Comparison of ENCODE assay signal across 20 mouse cellular contexts in the genomic region with DNA sequence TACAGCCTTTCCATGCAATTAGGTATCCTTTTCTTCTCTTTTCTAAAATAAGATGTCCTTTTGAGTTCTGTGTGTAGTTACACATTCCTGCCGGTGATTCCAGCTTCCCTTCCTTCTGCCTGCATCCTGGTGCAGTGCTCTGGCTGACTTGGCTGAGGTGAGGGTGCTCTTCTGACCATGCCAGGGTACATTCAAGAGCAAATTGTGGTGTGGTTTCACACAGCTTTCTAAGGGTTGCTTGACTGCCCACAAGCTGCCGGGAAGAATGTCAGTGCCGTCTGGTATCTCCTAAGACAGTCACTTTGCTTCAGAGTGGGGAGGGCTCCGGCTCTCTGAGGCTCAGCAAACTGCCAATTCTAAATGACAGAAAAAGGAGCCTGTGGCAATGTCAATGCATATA.
DNase-seq lines count a peak whose midpoint lies in the region; ATAC-seq lines count a peak whose summit lies in the region.
"Had no signal": no experiment of that assay in that cellular context is flagged by ENCODE, and none has a peak within 500 bp of the region (broad histone marks: within the 10 kb centered on the region; RNA-seq: fewer than 3 reads in every experiment).

No protein-coding gene starts in this region.

- no peak overlapping the region for H3K4me3 ChIP-seq in forebrain, embryonic 15.5 days
- no peak overlapping the region for H3K4me3 ChIP-seq in forebrain, embryonic 12.5 days (replicated peaks)
- no peak overlapping the region for H3K4me3 ChIP-seq in liver, embryonic 11.5 days (ENCODE audit: low read depth, low read length)
- H3K4me3 ChIP-seq: erythroblast, embryonic 14.5 days; heart, embryonic 12.5 days; hindbrain, embryonic 15.5 days; kidney, embryonic 15.5 days; limb, embryonic 13.5 days; liver, embryonic 15.5 days; megakaryocyte, embryonic 14.5 days; neural tube, embryonic 12.5 days had no signal

- no peak overlapping the region for H3K4me2 ChIP-seq in forebrain, embryonic 15.5 days (replicated peaks)
- H3K4me2 ChIP-seq in forebrain, embryonic 12.5 days = no peak overlapping the region
- H3K4me2 ChIP-seq in liver, embryonic 11.5 days = no peak overlapping the region
- H3K4me2 ChIP-seq: heart, embryonic 12.5 days; hindbrain, embryonic 15.5 days; kidney, embryonic 15.5 days; limb, embryonic 13.5 days; liver, embryonic 15.5 days; neural tube, embryonic 12.5 days had no signal

- no peak overlapping the region for H3K9ac ChIP-seq in forebrain, embryonic 15.5 days (replicated peaks)
- H3K9ac ChIP-seq in forebrain, embryonic 12.5 days = no peak overlapping the region
- no peak overlapping the region for H3K9ac ChIP-seq in liver, embryonic 11.5 days (ENCODE audit: low read depth, low read length)
- H3K9ac ChIP-seq: heart, embryonic 12.5 days; hindbrain, embryonic 15.5 days; kidney, embryonic 15.5 days; limb, embryonic 13.5 days; liver, embryonic 15.5 days; neural tube, embryonic 12.5 days had no signal

- no peaks in the 10 kb centered on the region for H3K36me3 ChIP-seq in forebrain, embryonic 15.5 days
- H3K36me3 ChIP-seq in forebrain, embryonic 12.5 days (replicated peaks) = no peaks in the 10 kb centered on the region
- no peaks in the 10 kb centered on the region for H3K36me3 ChIP-seq in liver, embryonic 11.5 days (ENCODE audit: control insufficient read depth, insufficient read depth, low read length)
- H3K36me3 ChIP-seq: heart, embryonic 12.5 days; hindbrain, embryonic 15.5 days; kidney, embryonic 15.5 days; limb, embryonic 13.5 days; liver, embryonic 15.5 days; neural tube, embryonic 12.5 days had no signal

- intact Hi-C loops in left cerebral cortex, postnatal 4 days (cut with DNase I) = loop anchor here (5.0 to 10.0 kb wide), 2 partner anchors 167 to 220 kb away; a partner anchor contains a TSS

- no peak for ATAC-seq in forebrain, embryonic 15.5 days (replicated peaks)
- ATAC-seq in forebrain, embryonic 12.5 days (ENCODE audit: low FRiP score) = no peak
- no peak for ATAC-seq in liver, embryonic 11.5 days (replicated peaks; ENCODE audit: low FRiP score)
- ATAC-seq: intestine, embryonic 16.5 days had no signal

- H3K4me1 ChIP-seq in forebrain, embryonic 15.5 days = peaks cover 28% of the 10 kb centered on the region
- peaks cover 17% of the 10 kb centered on the region; the same call in 1 of the 2 replicates for H3K4me1 ChIP-seq in forebrain, embryonic 12.5 days
- H3K4me1 ChIP-seq in liver, embryonic 11.5 days (replicated peaks; ENCODE audit: control insufficient read depth, insufficient read depth, low read length) = no peaks in the 10 kb centered on the region
- H3K4me1 ChIP-seq: liver, embryonic 15.5 days had no signal

- DNase-seq in left cerebral cortex, postnatal 4 days = peak; percentile 30
- DNase-seq in left cerebral cortex, adult 8-10 months (ENCODE audit: low spot score in 2 of 2) = no peak
- DNase-seq in cerebellum, postnatal 10 days = peak; percentile 61 to 65
- no peak for DNase-seq in liver, embryonic 11.5 days (ENCODE audit: low spot score)
- DNase-seq in spleen, adult 18-20 months = no peak
- DNase-seq: heart, postnatal 36 days; lung, postnatal 10 days; right cerebral cortex, postnatal 25 days; thymus, postnatal 25 days had no signal

- 67% methylated on average over 4 of the region's 4 CpGs for WGBS in forebrain, embryonic 15.5 days
- WGBS in forebrain, embryonic 12.5 days = 76% methylated on average over 4 of the region's 4 CpGs
- WGBS in liver, embryonic 11.5 days = 82% methylated on average over 4 of the region's 4 CpGs

- no peaks in the 10 kb centered on the region for H3K9me3 ChIP-seq in forebrain, embryonic 15.5 days
- H3K9me3 ChIP-seq in forebrain, embryonic 12.5 days = no peaks in the 10 kb centered on the region
- H3K9me3 ChIP-seq in liver, embryonic 11.5 days (ENCODE audit: control insufficient read depth, low read length) = no peaks in the 10 kb centered on the region
- H3K9me3 ChIP-seq: heart, embryonic 12.5 days; hindbrain, embryonic 15.5 days; kidney, embryonic 15.5 days; limb, embryonic 13.5 days; liver, embryonic 15.5 days; megakaryocyte, embryonic 14.5 days; neural tube, embryonic 12.5 days had no signal

- H3K27me3 ChIP-seq in forebrain, embryonic 15.5 days = no peaks in the 10 kb centered on the region
- no peaks in the 10 kb centered on the region for H3K27me3 ChIP-seq in forebrain, embryonic 12.5 days
- no peaks in the 10 kb centered on the region for H3K27me3 ChIP-seq in liver, embryonic 11.5 days (replicated peaks; ENCODE audit: control insufficient read depth, insufficient read depth, low read length)
- H3K27me3 ChIP-seq: heart, embryonic 12.5 days; hindbrain, embryonic 15.5 days; kidney, embryonic 15.5 days; limb, embryonic 13.5 days; liver, embryonic 15.5 days; neural tube, embryonic 12.5 days had no signal

- 0 out of 2 replicates have a peak overlapping the region, but pooled peaks have one; percentile 2 for H3K27ac ChIP-seq in forebrain, embryonic 15.5 days (replicated peaks)
- no peak overlapping the region for H3K27ac ChIP-seq in forebrain, embryonic 12.5 days
- H3K27ac ChIP-seq in liver, embryonic 11.5 days (ENCODE audit: low read depth, low read length) = no peak overlapping the region
- H3K27ac ChIP-seq: hindbrain, embryonic 15.5 days; kidney, embryonic 15.5 days; limb, embryonic 13.5 days; liver, embryonic 15.5 days; neural tube, embryonic 12.5 days had no signal

Comparison
In these comparisons a context has a peak if more than half of its experiments do, and no peak if none do; other contexts are left out.
1. DNase-seq: peak in left cerebral cortex, postnatal 4 days (single experiment) and cerebellum, postnatal 10 days (2 of 2); none in left cerebral cortex, adult 8-10 months (0 of 2), liver, embryonic 11.5 days (single experiment) and spleen, adult 18-20 months (0 of 2).